Mouse (Mus musculus) cerebellum, adult 11-12 months (tissue): Measurements from ENCODE around the gene Sh2d7.
"Not testable (repeated sequence)": the region's sequence is repeated elsewhere in the genome, so short reads cannot be mapped to it uniquely, and the experiment has no call there.

ENCODE experiments used
- DNase-seq: peaks from one replicate; pipeline ENCODE4 v3.0.0; 2022

The Sh2d7 gene

GRCm38 (mm10) chr9:54544954-54545315, 6.2 kb downstream of the Sh2d7 start:
- DNase-seq = no peak

- peak; percentile 47 for DNase-seq
Observed at GRCm38 (mm10) chr9:54547536-54547935, 8.8 kb downstream of the Sh2d7 start.

- DNase-seq = no peak
Observed at GRCm38 (mm10) chr9:54549433-54549832, 10.6 kb downstream of the Sh2d7 start.

- peak; percentile 77 for DNase-seq
Observed at GRCm38 (mm10) chr9:54552409-54552808, 13.6 kb downstream of the Sh2d7 start.

- no peak for DNase-seq
Observed at GRCm38 (mm10) chr9:54555044-54555443, 16.3 kb downstream of the Sh2d7 start.

- no peak for DNase-seq
Observed at GRCm38 (mm10) chr9:54558731-54559130, 19.9 kb downstream of the Sh2d7 start.

GRCm38 (mm10) chr9:54559771-54560471, 21.1 kb downstream of the Sh2d7 start, which contains the start of gene Cib2:
Gene Cib2, minus strand, starts transcription at chr9:54560218.
- peak; percentile 85 for DNase-seq

- no peak for DNase-seq
Observed at GRCm38 (mm10) chr9:54560831-54561601, 22.2 kb downstream of the Sh2d7 start.

- DNase-seq = no peak
Observed at GRCm38 (mm10) chr9:54566958-54567357, 28.2 kb downstream of the Sh2d7 start.

- DNase-seq = no peak
Observed at GRCm38 (mm10) chr9:54568732-54569131, 29.9 kb downstream of the Sh2d7 start.

GRCm38 (mm10) chr9:54571130-54571839, 32.5 kb downstream of the Sh2d7 start:
- DNase-seq = no peak

- DNase-seq = no peak
Observed at GRCm38 (mm10) chr9:54583712-54584111, 44.9 kb downstream of the Sh2d7 start.

GRCm38 (mm10) chr9:54584127-54584526, 45.3 kb downstream of the Sh2d7 start:
- not testable (repeated sequence) for DNase-seq

- no peak for DNase-seq
Observed at GRCm38 (mm10) chr9:54585839-54586198, 47.0 kb downstream of the Sh2d7 start.

GRCm38 (mm10) chr9:54586199-54587061, 47.6 kb downstream of the Sh2d7 start, which contains the start of gene Idh3a:
Gene Idh3a, plus strand, starts transcription at chr9:54586334.
- DNase-seq = peak; percentile 93

GRCm38 (mm10) chr9:54587863-54588262, 49.1 kb downstream of the Sh2d7 start:
- DNase-seq = peak; percentile 8

- not testable (repeated sequence) for DNase-seq
Observed at GRCm38 (mm10) chr9:54593652-54594051, 54.9 kb downstream of the Sh2d7 start.
